Mouse (Mus musculus): ENCODE data around the gene Zc3h12a. TPM values are rescaled to one million over a fixed set of nuclear protein-coding genes. Genes with fewer than 3 reads are reported as not detected.

Zc3h12a gene
- not detected for polyA plus RNA-seq (2014; fragmentation: Illumina TruSeq; extraction: RNeasy Lipid Tissue Mini Kit (QIAGEN cat#74804); ENCODE audit: low read depth, low replicate concordance)

DNA sequence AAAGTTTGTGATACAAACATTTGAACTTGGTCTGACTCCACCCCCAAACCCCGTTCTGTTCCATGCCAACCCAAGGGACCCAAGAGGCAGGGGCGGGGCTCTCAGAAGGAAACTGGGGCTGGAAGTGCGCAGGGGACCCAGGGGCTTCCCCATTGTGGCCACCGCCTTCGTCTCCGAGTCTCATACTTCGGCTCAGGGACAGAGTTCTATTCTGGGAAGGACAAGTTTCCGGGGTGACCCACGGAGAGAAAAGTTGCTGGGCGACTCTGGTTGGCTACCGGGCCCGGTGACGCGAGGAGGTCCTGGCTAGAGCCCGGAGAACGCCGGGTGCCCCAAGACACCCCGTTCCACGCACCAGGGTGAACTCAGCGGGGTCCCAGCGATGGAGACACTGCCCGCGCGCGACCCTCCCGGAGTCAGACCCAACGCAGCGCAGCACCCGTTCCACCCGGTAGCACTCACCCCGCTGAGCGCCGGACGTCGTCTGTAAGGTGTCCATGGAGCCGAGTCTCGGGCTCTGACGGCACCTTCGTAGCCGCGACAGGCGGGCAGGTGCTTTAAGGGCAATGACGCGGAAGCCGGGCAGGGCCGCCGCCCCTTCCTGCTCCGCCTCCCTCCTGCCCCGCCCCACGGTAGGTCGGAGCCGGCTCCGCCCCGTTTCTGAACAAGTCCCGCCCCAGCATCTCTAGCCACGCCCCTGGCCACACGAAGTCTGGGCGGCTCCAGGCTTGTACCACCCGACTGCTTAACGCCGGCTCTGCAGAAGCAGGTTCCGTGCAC is at the start of gene Zc3h12a:
Gene Zc3h12a, minus strand, starts transcription at position 536 of the 780 bp plus-strand sequence.

DNA sequence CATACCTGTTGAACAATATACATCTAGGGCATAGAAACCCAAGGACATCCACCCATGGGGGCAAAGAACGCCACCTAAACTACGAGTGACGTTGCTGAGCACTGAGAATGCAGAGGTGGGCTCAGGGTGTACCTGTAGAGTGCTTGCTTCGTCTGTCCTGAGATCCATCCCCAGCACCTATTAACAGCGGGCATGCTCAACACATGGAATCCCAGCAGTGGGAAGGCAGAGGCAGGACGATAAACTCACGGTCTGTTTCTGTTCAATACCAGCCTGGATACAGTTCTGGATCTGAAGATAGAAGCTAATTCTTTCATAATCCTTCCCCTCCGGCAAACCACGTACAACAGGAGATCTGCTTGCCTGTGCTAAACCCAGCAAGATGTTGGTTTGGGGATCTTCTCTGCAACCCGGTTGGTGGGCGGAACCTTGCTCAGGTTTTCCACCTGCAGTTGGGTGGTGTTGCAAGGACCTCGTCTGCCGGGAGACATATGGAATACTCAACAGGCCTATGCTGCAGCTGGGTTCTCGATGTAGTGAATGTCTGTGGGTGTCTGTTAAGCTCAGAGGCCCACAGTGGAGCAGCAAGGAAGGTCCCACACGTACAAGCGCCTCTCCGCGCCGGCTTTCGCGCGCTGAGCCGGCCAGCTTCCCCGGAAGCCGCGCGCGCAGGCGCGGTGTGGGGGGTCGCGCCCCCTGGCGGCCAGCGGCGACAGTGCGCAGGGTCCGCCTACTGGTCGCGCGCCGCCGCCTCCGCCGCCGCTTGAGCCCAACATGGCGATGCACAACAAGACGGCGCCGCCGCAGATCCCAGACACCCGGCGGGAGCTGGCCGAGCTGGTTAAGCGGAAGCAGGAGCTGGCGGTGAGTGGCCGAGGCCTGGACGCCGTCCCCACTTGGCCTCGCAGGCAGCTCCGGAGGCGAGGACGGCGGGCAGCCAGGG is 43.0 kb downstream of the Zc3h12a start, which contains the start of gene Meaf6:
Gene Meaf6, plus strand, starts transcription at position 732 of the 943 bp plus-strand sequence.

Other genes with a start within 250 kb of the Zc3h12a start
- not detected for gene Epha10, start 246.9 kb downstream of the Zc3h12a start, polyA plus RNA-seq (2014; fragmentation: Illumina TruSeq; extraction: RNeasy Lipid Tissue Mini Kit (QIAGEN cat#74804); ENCODE audit: low read depth, low replicate concordance)
- gene 9930104L06Rik, start 190.8 kb downstream of the Zc3h12a start, polyA plus RNA-seq (2014; fragmentation: Illumina TruSeq; extraction: RNeasy Lipid Tissue Mini Kit (QIAGEN cat#74804); ENCODE audit: low read depth, low replicate concordance): 5.0 TPM
- gene Cdca8, start 188.5 kb downstream of the Zc3h12a start, polyA plus RNA-seq (2014; fragmentation: Illumina TruSeq; extraction: RNeasy Lipid Tissue Mini Kit (QIAGEN cat#74804); ENCODE audit: low read depth, low replicate concordance): 1.3 TPM
- 0.57 TPM for gene Rspo1, start 141.4 kb downstream of the Zc3h12a start, polyA plus RNA-seq (2014; fragmentation: Illumina TruSeq; extraction: RNeasy Lipid Tissue Mini Kit (QIAGEN cat#74804); ENCODE audit: low read depth, low replicate concordance)
- gene Gnl2, start 111.3 kb downstream of the Zc3h12a start, polyA plus RNA-seq (2014; fragmentation: Illumina TruSeq; extraction: RNeasy Lipid Tissue Mini Kit (QIAGEN cat#74804); ENCODE audit: low read depth, low replicate concordance): 44.1 TPM
- gene Dnali1, start 62.1 kb downstream of the Zc3h12a start, polyA plus RNA-seq (2014; fragmentation: Illumina TruSeq; extraction: RNeasy Lipid Tissue Mini Kit (QIAGEN cat#74804); ENCODE audit: low read depth, low replicate concordance): 0.20 TPM
- 12.6 TPM for gene Snip1, start 61.2 kb downstream of the Zc3h12a start, polyA plus RNA-seq (2014; fragmentation: Illumina TruSeq; extraction: RNeasy Lipid Tissue Mini Kit (QIAGEN cat#74804); ENCODE audit: low read depth, low replicate concordance)
- gene Meaf6, start 42.7 kb downstream of the Zc3h12a start, polyA plus RNA-seq (2014; fragmentation: Illumina TruSeq; extraction: RNeasy Lipid Tissue Mini Kit (QIAGEN cat#74804); ENCODE audit: low read depth, low replicate concordance): 14.2 TPM